Mouse (Mus musculus): Measurements from ENCODE around the gene Lamtor2.
"Not testable (repeated sequence)": the region's sequence is repeated elsewhere in the genome, so short reads cannot be mapped to it uniquely, and the experiment has no call there.

The Lamtor2 gene

DNA sequence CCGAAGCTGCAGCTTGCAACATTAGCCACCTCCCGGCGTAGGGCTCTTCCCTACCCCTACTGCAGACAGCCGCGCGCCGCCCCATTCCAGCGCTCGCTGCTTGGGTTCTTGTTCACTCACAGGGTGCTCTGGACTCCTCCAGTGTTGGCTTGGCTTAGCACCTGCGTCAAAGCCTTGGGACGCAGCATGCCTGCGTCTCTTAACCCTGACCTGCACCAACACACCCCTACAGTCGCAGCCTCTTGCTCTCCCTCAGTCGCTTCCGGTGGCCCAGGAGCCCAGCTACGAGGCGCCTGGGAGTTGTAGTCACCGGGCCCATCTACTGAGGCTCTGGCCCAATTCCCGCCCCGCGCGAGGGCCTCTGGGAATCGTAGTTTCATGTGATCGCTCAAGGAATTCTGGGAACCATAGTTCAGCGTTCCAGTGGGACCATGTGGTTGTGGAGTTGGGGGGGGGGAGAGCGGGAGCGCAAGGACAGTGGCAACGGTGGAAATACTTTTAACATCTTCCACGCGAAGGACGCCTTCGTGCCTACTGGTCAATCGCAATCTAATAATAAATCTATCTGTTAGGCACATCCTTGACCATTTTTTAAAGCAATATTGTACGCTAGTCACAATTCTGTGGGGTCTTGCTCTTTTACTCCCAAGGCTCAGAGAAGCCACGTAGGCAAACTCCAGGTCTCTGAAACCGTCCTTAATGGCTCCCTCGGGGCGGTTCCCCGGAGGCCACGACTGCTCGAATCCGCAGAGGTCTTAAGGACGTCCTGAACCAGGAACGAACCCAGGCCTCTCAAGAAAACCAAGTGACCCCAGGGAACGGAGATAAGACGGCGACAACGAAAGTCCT, at the start of gene Lamtor2:
Gene Lamtor2, minus strand, starts transcription at position 399 of the 849 bp plus-strand sequence.
- in situ Hi-C loops (cut with MboI; ENCODE audit: unreplicated experiment in 2 of 2), result no loop called here

DNA sequence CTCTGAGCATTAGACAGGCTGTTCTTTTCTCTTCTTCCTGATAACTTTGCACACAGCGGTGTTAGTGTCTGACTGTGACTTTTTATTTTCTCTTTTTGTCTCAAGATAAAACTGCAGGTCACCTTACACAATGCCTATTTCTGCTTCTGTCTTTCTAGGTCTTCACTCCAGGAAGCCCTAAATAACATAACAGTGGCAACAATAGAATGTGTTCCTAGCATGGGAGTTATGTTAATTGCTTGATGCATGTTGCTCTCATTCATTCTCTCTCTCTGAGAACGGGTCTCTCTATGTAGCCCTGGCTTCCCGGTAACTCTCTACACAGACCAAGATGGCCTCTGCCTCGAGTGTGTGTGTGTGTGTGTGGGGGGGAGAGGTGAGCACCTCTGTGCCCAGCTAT, 49.6 kb upstream of the Lamtor2 start:
- in situ Hi-C loops (cut with MboI; ENCODE audit: unreplicated experiment in 2 of 2), result loop anchor here (5.0 to 10.0 kb wide), 2 partner anchors 115 to 118 kb away; no protein-coding TSS in a partner anchor

DNA sequence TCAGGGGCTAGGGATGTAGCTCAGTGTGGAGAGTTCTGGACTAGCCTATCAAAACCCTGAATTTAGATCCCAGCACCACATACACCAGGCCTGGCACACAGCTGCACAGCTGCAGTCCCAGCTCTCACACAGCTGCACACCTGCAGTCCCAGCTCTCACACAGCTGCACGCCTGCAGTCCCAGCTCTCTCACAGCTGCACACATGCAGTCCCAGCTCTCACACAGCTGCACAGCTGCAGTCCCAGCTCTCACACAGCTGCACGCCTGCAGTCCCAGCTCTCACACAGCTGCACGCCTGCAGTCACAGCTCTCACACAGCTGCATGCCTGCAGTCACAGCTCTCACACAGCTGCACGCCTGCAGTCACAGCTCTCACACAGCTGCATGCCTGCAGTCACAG, 43.7 kb upstream of the Lamtor2 start:
- in situ Hi-C loops (cut with MboI; ENCODE audit: unreplicated experiment in 2 of 2), result loop anchor here in 1 of 2 experiments (10.0 kb wide), 1 partner anchor 148 kb away; no protein-coding TSS in a partner anchor

DNA sequence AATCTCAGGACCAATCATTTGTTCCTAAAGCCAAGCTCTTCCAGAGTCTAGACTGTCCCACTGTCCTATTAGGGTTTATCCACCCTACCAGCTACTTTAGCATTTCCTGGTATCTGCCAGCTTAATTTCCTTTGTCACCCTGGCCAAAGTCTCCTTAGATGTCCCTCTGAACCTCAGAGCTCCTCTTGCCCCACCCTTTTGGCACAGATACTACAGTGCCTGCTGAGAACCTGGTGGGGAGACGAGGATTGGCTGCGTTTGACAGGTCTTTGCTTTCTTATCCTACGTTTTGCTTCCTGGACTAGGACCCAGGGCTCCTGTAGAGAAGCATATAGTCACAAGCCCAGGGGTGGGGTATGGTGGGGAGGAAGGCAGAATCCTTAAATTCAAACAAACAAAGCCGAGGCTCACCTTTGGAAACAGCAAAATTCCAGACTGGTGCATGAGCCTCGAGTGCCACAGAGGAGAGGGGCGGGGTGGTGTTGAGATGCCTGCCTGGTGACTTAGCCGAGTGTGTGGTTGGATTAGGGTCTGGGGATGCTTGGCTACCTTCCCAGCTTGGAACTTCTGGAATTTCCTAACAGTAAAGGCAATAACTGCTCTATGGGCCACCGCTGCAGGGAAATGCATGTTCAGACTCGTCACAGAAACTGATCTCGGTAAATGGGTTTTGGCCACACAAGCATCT, 41.2 kb upstream of the Lamtor2 start:
- in situ Hi-C loops (cut with MboI; ENCODE audit: unreplicated experiment in 2 of 2), result loop anchor here in 1 of 2 experiments (10.0 kb wide), 1 partner anchor 151 kb away; no protein-coding TSS in a partner anchor

DNA sequence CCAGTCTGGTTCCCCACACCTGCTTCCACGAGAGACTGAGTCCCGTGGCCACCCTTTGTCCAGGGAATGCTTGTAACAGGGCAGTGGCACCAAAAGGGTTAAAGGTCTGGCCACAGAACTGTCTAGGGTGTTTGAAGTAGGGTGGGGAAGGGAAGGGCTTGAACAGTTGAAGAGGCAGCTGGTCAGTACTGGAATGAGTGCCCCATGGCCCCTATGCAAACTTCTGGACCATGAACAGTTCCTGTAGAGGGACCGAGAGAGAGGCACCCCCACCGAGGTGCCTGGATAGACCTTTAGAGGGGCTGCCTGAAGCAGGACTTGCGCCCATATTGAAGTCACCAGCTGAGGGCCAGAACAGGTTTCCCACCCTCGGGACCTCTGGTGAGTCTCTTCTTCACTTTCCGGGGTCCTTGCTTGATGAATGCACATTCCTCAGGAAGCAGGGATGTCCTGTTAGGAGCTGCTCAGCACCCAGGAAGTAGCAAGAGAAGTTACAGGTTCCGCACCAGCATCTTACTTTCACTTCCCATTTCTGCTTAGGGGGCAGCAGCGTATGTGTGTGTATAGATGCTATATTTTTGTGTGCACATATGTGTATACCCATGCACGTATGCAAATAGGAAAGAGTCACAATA, 40.2 kb upstream of the Lamtor2 start:
- in situ Hi-C loops (cut with MboI; ENCODE audit: unreplicated experiment in 2 of 2), result loop anchor here in 1 of 2 experiments (10.0 kb wide), 1 partner anchor 152 kb away; no protein-coding TSS in a partner anchor

DNA sequence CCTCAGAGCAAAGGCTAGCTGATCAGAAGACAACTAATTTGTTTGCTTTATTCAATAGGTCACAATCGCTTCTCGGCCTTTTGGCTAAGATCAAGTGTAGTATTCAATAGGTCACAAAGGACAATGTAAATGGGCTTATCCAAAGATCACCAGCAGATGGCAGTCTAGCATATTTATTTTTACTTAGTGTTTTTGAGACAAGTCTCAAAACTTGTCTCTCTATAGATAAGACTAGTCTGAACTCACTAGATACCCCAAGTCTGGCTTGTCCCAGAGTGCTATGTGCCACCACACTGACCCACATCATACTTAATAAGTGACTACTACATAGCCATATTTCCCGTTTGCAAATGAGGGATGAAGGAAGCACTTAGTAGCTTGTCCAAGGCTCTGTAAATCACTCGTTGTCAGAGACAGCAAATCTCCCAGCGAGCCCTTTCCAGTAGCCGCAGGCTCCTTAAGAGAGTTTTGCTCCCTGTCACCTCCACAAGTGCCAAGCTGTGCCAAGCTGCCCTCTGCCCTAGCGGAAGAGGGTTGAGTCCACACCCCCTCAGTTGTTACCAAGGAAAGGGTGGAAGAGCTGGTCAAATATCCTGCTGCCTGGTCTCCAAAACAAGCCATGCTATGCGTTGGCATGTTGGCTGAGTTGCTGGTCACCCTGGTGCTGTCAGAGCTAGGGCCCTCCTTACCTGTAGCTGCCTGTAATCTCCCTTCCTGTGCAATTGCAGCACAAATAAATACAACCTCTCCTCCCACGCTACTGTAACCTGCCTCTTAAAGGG, 39.3 kb upstream of the Lamtor2 start:
- in situ Hi-C loops (cut with MboI; ENCODE audit: unreplicated experiment in 2 of 2), result loop anchor here in 1 of 2 experiments (10.0 kb wide), 1 partner anchor 153 kb away; no protein-coding TSS in a partner anchor

DNA sequence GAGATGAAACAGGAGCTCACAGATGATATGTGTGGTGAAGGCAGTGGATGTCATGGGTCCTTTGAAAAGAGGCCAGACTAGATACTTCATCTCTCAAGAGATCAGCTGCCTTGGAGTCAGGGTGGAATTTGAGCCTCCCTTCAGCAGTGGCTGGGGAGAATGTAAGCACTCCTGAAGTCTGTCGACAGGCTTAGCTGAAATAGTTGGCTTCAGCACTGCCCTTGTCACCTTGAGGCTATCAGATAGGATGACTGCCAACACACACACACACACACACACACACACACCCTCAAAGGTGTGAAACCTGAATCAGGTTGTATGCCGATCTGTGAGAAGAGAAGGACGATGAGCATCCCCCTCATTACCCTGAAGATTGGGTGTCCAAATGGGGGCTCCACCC, 38.2 kb upstream of the Lamtor2 start:
- in situ Hi-C loops (cut with MboI; ENCODE audit: unreplicated experiment in 2 of 2), result loop anchor here in 1 of 2 experiments (10.0 kb wide), 1 partner anchor 154 kb away; no protein-coding TSS in a partner anchor

DNA sequence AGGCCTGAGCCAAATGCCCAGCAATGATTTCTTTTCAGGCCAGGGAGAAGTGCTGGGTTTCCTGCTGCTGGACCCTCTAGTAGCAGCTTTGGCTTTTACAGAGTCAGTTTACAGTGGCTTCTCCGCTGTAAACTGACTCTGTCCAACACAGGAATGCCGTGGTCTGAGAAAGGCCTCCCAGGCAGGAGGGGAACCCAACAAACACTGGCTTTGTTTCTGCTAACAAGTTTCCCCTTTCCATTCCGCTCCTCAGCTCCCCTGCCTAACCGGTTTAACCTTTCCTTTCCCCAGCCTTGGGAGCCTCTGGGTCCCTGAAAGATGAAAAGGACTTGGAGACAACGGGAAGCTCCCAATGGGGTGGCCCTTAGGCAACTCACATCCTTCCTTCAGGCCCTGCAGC, 37.4 kb upstream of the Lamtor2 start:
- in situ Hi-C loops (cut with MboI; ENCODE audit: unreplicated experiment in 2 of 2), result loop anchor here in 1 of 2 experiments (10.0 kb wide), 1 partner anchor 155 kb away; no protein-coding TSS in a partner anchor

DNA sequence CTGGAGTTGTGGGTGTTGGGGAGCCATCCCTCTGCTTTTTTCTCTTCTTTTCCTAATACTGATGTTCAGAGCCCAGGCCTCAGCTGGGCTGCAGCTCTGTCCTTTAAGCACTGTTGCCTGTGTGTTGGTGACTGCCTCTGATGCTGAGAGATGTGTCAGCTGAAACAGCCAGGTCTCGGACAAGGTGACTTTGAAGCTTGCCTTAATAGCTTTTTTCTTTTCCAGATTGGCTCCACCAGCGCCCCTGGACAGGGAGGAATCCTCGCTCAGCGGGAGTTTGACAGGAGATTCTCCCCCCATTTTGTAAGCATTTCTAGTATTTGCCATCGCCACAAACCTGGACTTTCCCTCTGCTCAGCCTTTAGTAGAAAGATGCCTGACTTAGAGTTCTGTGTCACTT, 33.8 kb upstream of the Lamtor2 start:
- in situ Hi-C loops (cut with MboI; ENCODE audit: unreplicated experiment in 2 of 2), result no loop called here

DNA sequence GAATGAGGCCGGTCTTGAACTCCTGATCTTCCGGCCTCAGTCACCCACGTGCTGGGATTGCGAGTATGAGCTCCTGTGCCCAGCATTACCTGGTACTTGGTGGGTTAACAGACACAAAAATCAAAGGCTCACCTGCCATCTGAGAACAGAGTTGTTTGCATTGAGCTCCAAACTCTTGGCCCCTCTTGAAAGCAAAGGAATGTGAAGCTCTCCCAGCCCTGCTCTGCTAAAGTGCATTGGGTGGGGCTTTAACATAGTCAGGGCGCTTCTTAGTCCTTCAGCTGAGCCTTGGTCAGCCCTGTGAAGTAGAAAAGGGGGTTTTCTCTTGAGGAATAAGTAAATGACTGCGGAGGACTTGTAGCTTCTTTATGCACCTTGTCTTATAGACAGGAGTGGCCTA, 32.9 kb upstream of the Lamtor2 start:
- in situ Hi-C loops (cut with MboI; ENCODE audit: unreplicated experiment in 2 of 2), result no loop called here

DNA sequence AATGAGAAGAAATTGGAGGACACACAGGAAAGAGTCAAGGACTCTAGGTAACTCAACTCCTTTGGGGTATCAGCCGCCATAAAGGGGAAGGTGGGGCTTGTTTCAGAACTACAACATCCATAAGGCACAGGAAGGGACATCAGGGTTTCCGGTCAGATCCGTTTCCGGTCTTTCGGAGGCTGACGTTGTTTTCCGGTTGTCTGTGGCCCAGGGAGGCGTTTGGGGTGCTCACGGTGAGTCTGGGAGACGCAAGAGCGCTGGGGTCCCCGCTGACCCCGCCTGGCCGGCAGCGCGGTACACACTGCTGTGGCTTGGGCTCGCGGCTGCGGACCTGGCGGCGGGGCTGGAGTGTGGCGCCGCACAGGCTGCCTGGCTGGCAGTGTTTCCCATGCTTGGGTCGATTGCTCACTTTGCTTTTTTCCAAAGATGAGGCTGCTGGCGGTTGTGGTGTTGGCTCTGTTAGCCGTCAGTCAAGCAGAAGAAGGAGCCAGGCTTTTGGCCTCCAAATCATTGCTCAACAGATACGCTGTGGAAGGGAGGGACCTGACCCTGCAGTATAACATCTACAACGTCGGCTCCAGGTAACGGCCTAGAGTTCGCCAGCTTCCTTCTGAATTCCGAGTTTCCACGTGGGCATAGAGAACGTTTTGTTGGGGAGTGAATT, 26.7 kb upstream of the Lamtor2 start:
- in situ Hi-C loops (cut with MboI; ENCODE audit: unreplicated experiment in 2 of 2), result no loop called here

DNA sequence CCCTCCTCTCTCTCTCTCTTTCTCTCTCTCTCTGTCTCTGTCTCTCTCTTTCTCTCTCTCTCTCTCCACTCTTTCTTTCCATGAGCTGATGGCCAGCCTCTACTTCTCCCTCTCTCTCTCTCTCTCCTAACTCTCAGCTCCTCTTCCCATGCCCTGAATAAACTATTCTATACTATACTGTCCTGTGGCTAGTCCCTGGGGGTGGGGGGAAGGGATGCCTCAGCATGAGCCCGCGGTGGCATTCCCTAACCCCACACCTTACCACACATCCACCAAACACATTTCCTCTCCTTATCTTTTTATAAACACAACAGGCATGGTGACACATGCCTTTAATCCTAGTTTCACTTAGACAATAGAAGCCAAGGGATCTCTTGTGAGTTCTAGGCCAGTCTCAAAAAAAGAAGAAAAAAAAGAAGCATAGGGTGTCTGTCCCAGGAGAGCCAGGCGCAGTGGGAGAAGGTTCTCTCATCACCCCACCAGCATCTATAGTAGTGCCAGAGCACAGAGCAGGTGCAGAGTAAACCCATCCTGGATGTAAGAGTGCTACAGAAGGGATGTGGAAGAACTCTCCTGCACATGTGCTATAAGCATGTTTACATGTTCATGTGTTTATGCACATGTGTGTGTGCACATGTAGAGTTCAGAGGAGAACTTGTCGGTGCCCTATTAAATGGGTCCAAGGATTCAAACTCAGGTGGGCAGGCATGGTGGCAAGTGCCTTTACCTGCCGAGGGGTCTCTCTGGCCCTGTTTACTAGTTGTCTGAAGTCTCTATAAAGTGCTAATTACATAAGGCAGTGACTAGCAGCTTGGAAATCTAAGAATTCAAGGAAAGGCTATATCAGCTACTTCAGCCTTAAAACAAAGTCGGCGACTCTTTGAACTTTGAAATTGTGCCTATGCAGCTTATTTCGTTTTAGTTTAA, 25.9 kb upstream of the Lamtor2 start:
- in situ Hi-C loops (cut with MboI; ENCODE audit: unreplicated experiment in 2 of 2), result no loop called here

DNA sequence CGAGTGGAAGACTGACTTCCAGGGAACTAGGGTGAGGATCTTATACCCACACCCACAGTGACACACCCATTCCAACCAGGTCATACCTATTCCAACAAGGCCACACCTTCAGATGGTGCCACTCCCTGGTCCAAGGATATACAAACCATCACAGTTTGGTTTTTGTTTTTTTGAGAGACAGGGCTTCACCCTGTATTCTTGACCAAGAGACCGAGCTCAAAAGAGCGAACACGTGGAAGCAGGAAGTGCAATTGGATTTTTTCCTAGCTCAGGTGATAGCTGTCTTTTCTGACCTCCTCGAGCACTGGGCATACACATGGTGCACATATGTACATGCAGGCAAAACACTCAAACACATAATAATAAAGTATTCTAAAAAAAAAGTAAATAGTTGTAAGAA, 25.0 kb upstream of the Lamtor2 start:
- in situ Hi-C loops (cut with MboI; ENCODE audit: unreplicated experiment in 2 of 2), result not testable (repeated sequence)

DNA sequence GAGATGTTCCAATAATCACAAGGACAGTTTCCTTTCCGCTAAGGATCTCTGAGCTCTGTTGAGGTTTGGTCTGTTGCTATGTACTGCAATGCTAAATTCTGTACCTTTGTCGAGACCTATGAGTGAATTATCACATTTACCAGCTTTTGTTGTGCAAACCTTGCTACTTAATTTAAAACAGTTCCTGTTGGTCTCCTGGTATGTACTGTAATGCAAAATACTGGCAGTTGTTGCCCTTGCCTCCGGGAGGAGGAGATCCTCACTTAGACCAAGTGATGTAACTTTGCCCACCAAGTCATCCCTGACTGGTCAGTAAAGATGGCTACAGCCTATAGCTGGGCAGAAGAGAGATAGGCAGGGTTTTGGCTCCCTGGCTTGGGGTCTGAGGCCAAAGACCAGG, 22.7 kb upstream of the Lamtor2 start, which contains the start of gene Ssr2:
Gene Ssr2, plus strand, starts transcription at position 337 of the 400 bp plus-strand sequence.
- in situ Hi-C loops (cut with MboI; ENCODE audit: unreplicated experiment in 2 of 2), result no loop called here

DNA sequence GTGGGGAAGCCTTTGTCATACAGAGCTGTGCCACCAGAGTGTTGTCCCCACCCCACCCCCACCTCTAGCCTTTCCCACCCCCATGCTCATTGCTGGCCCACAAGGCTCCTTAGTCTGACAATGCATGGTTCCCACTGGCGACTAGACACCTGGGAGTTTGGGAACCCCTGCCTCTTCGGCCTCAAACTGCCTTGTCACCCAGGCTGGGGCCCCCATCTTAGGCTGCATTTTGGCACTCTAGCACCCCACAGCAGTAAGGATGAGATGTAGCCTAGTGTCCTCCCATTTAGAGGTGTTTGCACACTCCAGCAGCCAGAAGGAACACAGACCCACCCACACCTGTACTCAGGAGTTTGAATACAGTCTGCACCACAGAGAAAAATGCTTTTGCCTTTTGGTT, 20.9 kb upstream of the Lamtor2 start:
- in situ Hi-C loops (cut with MboI; ENCODE audit: unreplicated experiment in 2 of 2), result no loop called here

DNA sequence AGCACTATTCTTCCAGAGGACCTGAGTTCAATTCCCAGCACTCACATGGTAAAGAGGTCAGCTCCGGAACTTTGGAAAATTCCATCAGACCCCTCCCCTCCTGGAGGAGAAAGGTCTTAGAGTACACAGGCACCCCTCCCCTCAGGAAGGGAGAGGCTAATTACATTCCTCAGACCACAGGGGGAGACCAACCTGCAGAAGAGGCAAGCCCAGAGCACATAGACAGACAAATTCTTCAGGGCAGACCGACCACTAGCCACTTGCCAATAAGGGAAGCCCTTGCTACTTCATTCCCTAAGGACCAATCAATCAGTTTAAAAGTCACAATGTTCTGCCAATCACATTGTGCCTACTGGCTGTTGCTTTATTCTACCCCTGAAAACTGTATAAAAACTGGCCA, 20.0 kb upstream of the Lamtor2 start:
- in situ Hi-C loops (cut with MboI; ENCODE audit: unreplicated experiment in 2 of 2), result no loop called here

DNA sequence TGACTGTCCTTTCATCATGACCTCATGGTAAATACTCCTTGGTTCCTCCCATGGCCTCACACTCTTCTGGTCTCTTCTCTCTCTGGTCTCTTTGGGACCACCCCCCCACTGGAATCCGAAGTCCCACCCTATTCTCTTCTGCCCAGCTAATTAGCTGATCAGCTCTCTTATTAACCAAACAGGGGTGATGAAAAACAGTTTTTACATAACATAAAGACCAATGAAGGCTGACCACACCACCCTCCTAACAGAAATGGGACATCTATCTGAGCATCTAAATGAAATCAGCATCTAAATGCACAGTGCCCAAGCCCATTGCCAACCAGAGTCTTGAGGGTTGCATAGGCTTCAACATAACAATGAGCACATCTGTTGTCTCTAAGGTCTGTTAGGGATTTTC, 19.0 kb upstream of the Lamtor2 start:
- in situ Hi-C loops (cut with MboI; ENCODE audit: unreplicated experiment in 2 of 2), result no loop called here

DNA sequence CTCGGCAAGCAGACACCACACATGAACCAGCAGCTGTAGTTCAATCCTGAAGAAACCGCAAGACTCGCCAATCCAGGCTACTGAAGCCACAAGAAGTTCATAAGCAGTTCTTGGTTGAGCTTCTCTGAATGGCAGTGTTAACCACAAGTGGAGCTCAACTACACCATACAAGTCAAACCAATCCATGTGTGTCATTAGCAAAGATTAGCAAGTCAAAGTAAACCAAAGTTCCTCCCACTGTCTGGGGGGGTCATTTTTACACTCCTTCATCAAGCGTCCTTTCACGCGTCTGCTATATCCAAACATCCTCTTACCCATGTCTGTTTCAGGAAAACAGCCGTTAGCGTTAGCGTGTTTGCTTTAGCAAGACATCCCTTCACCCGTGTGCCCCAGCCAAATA, 17.5 kb upstream of the Lamtor2 start:
- in situ Hi-C loops (cut with MboI; ENCODE audit: unreplicated experiment in 2 of 2), result no loop called here

DNA sequence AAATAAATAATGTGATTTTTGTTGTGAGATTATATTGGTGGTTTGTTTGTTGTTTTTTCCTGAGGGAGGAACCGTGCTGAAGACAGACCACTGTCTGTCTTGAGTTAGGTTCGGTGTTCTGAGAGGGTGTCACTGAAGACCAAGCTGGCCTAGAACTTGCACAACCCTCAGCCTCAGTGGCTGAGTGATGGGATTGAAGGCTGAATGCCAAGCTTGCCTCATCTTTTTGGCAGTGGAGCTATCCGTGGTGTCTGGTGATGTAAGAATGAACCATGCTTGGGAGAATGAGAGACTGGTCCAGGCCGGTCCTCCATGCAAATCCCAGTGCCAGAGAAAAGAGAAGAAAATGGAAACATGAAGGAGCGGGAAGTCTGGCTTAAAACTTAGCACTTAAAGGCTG, 16.8 kb upstream of the Lamtor2 start:
- in situ Hi-C loops (cut with MboI; ENCODE audit: unreplicated experiment in 2 of 2), result no loop called here

Data from v-Abl transformed pro-B cells (cell line).